Mouse (Mus musculus): ENCODE measurements around the gene Hspb1.
A peak's percentile ranks its signal among the peaks of the same experiment; 100 is the strongest.

Hspb1 gene

DNA sequence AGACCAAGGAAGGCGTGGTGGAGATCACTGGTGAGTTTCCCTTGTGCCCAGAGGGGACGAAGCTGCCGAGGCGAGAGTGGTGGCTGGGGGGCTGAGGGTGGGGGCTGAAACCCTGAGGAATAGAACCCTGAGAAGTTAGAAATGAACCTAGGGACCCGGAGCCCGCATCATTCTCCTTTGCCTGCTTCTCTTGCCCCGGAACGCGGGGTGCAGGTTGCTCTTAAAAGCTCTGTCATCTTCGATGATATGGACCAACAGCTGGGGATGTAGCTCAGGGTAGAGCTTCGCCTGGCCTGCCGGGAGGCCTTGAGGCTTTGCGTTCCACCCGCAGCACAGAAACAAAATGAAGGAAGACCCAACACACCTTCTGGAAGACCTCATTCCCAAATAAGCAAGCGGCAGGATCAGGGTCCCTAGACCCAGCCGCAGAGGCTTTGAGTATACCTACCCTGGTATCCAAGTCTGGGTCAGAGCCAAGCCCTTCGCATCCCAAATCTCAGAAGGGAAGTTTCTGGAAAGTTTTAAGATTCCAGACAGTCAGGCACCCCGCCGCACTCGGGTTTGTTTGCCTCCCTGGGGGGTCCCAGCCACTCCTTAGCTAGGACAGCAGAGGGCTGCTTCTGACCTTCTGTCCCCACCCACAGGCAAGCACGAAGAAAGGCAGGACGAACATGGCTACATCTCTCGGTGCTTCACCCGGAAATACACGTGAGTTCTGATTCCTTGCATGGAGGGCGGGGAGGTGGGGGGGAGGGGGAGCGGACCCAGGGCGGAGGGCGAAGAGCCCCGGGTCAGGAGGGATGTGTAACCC is 891 bp downstream of the Hspb1 start:
- no peak for DNase-seq (ENCODE audit: low spot score)

DNA sequence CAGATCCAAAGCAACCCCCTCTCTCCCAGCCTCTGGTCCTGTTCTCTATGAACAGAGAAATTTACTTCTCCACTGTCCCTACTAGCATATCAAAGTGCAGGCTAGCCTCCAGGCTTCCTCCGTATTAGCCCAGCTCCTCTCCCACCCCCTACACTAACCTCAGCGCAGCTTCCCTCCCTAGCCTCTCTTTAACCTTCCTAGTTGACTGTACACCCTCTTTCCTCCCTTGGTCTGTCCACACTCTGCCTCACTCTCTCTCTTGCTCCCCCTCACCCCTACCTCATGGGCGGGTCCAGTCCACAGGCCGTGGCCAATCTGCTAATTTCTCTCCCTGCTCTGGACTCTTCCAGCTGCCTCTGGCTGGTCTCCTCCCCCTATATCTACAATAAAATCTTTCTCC is 2.6 kb downstream of the Hspb1 start:
- DNase-seq (ENCODE audit: low spot score): no peak

DNA sequence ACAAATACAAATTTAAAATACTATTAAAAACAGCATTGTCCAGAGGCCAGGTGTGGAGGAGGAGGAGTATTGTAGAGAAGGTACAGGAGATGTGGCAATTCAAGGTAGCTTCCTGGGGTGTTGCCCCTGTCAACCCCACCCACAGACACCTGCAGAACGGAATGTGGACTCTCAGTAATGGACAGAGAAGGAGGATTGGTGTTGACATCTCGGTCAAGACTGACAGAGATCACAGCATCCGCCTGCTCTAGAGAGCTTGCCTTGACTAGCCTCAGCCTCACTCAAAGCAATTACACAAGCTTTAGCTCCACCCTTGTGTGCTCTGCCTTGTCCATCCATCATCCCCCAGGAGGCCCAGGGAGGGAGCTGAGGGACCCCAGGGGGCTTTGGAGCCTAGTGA is 3.2 kb downstream of the Hspb1 start:
- no peak for DNase-seq (ENCODE audit: low spot score)

- DNase-seq (ENCODE audit: low spot score): no peak
These were observed 5.1 kb downstream of the Hspb1 start for GRCm38 (mm10) chr5:135892589-135893351.

- DNase-seq (ENCODE audit: low spot score): no peak
These were observed 7.2 kb downstream of the Hspb1 start for GRCm38 (mm10) chr5:135894958-135895357.

GRCm38 (mm10) chr5:135898028-135898427 is 10.3 kb downstream of the Hspb1 start:
- no peak for DNase-seq (ENCODE audit: low spot score)

- DNase-seq (ENCODE audit: low spot score): no peak
These were observed 11.3 kb downstream of the Hspb1 start for GRCm38 (mm10) chr5:135898995-135899394.

GRCm38 (mm10) chr5:135899833-135900232 is 12.1 kb downstream of the Hspb1 start:
- no peak for DNase-seq (ENCODE audit: low spot score)

GRCm38 (mm10) chr5:135900701-135901100 is 13.0 kb downstream of the Hspb1 start:
- DNase-seq (ENCODE audit: low spot score): no peak

DNA sequence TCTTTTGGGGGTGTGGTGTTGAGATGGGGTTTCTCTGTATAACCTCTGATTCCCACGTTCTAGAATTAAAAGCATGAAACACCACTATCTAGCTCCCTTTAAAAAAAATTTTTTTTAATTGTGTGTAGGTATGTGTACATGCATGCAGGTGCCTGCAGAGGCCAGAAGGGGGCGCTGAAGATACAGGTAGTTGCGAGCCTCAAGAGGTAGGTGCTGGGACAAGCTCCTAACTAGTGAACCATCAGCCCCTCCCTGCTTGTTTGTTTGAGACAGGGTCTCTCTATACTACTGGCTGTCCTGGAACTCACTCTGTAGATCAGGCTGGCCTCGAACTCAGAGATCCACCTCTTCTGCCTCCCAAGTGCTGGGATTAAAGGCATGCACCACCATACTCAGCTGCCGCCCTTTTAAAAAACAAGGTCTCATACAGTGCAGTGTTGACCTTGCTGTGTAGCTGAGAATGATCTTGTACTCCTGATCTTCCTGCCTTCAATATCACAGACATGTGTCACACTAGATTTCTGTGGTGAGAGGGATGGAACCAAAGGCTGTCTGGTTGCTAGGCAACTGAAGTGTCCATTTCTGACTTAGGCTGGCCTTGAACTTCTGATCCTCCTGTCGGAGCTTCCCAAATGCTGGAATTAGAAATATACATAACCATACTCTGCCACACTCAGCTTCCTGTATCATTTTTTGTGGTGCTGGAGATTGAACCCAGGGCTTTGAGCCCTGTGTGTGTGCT is 13.8 kb downstream of the Hspb1 start:
- DNase-seq (ENCODE audit: low spot score): no peak

DNA sequence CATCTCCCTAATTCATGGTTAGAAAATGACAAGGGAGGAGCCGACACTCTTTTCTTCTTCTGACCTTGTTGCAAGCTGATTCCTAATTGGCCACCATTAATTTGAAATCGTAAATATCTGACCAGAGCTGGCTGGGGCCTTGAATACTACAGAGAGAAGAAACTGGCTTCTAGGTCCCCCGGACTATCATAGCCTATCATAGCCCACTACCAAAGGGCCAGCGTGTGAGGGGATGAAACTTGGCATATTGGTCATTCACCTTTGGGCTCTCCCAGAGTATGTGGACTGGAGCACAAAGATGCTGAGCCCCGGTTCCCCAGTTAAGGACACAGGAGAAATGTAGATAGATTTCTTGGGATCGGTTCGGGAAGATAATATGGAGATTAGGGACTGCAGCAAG is 15.3 kb downstream of the Hspb1 start:
- no peak for DNase-seq (ENCODE audit: low spot score)

- DNase-seq (ENCODE audit: low spot score): peak; percentile 88
These were observed 15.9 kb downstream of the Hspb1 start for GRCm38 (mm10) chr5:135903551-135904151.

GRCm38 (mm10) chr5:135904259-135904658 is 16.5 kb downstream of the Hspb1 start:
- DNase-seq (ENCODE audit: low spot score): no peak

GRCm38 (mm10) chr5:135905320-135906225 is 17.9 kb downstream of the Hspb1 start:
- DNase-seq (ENCODE audit: low spot score): no peak

GRCm38 (mm10) chr5:135906846-135907245 is 19.1 kb downstream of the Hspb1 start:
- no peak for DNase-seq (ENCODE audit: low spot score)

GRCm38 (mm10) chr5:135907256-135907655 is 19.5 kb downstream of the Hspb1 start:
- no peak for DNase-seq (ENCODE audit: low spot score)

DNA sequence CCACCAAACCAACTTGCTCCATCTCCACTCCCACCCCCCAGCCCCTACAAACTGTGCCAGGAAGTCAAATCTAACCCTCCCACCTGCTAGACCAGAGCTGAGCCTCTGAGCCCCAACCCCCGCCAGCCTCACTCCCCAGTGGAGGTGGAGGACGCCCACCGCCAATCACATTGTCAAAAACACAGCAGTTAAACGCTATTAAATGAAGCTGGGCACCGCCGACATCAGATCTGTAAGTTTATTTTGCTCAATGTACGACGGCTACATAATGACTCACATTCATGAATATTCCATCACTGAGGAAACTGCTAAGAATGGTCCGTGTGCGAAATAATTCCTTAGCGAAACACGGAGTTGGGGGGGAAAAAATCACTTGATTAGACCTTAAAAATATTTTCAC is 20.5 kb downstream of the Hspb1 start:
- no peak for DNase-seq (ENCODE audit: low spot score)

GRCm38 (mm10) chr5:135908989-135909388 is 21.3 kb downstream of the Hspb1 start:
- DNase-seq (ENCODE audit: low spot score): no peak

- no peak for DNase-seq (ENCODE audit: low spot score)
These were observed 21.9 kb downstream of the Hspb1 start for GRCm38 (mm10) chr5:135909646-135910045.

GRCm38 (mm10) chr5:135910813-135911212 is 23.1 kb downstream of the Hspb1 start:
- DNase-seq (ENCODE audit: low spot score): no peak

DNA sequence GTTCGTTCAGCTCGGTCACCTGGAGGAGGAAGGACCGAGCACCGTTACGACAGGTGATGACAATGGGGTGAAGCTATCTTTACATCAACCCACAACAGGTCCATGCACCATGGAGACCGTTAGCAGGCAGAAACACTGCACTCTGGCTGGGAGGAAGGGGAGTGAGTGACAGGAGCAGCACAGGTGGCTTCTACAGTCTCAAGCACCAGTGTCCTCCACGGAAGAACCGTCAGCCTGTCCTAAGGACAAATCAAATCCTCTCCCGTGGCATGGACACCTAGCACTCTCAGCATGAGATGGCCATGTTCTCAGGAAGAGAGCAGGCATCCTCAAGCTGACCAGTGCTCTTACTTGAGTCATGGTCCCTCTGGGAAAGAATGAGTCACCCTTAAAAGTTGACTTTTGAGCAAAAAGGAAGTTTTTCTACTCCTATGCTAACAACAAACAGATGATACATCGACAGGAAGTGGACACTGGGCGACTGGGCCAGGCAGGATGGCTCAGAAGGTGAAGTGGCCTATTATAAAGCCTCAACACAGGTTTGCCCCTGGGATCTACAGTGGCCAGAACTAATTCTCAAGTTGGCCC is 24.0 kb downstream of the Hspb1 start:
- no peak for DNase-seq (ENCODE audit: low spot score)
